Mouse (Mus musculus): ENCODE data around the gene Slc50a1. TPM values are rescaled to one million over a fixed set of nuclear protein-coding genes. Genes with fewer than 3 reads are reported as not detected.

Slc50a1 gene
- polyA plus RNA-seq, 1 experiment from 2014 or later = 44.5 TPM

- H3K9me3 ChIP-seq (replicated peaks) = no peaks in the 10 kb centered on the region
- no peaks in the 10 kb centered on the region for H3K27me3 ChIP-seq
- no peaks in the 10 kb centered on the region for H3K36me3 ChIP-seq
- 4% methylated on average over 9 of the region's 9 CpGs for WGBS
- no peak overlapping the region for H3K9ac ChIP-seq
- H3K4me1 ChIP-seq (replicated peaks) = 0 out of 2 replicates have a peak, but pooled peaks cover 2% of the 10 kb centered on the region
- H3K27ac ChIP-seq = no peak overlapping the region
- ATAC-seq (replicated peaks; ENCODE audit: insufficient number of reproducible peaks, insufficient read depth, low FRiP score, low read depth) = peak; percentile 84
- H3K4me3 ChIP-seq = no peak overlapping the region
- no peak overlapping the region for H3K4me2 ChIP-seq
Measured at GRCm38 (mm10) chr3:89308089-89308488, 37.7 kb upstream of the Slc50a1 start.

DNA sequence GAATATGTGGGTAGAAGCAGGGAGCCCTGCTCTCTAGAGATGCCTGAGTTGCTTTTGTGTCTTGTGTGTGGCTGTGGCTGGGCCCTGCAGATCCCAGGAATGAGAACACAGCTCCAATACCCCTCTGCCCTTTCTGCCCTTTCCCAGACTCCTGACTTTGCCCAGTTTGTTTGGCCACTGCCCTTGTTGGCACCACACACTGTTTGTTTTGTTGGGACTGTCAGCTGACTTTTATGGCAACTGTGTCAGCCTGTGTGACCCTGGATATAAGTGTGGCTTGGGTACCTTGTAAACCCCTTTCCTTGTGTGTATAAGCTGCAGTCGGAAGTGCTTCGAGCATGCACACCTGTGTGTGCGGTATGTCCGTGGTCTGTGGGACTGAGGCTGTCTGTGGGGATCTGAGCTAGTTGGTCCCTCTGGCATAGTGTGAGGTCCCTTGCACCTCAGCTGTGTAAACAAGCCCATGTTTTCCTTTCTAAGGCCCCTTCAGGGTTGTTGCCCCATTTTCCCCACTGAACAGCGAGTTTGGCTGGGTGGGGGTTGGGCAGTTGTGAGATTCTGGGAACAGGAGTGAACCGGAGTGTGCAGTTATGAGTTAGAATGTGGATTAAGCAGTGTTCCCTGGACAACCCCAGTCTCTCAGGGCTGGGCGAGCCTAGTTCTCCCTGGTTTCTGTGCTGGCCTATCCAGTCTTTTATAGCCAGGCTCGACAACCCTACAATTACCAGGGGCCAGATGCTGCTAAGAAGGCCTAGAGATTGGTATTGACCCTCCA, 35.4 kb upstream of the Slc50a1 start:
- Histone ChIP-seq H3K27ac (no peak overlapping the region), H3K4me1 (replicated peaks) (0 out of 2 replicates have a peak, but pooled peaks cover 2% of the 10 kb centered on the region), H3K4me2 (no peak overlapping the region), H3K36me3 (no peaks in the 10 kb centered on the region), H3K9me3 (replicated peaks) (no peaks in the 10 kb centered on the region), H3K4me3 (no peak overlapping the region), H3K27me3 (no peaks in the 10 kb centered on the region), H3K9ac (no peak overlapping the region)
- WGBS = 77% methylated on average over 8 of the region's 8 CpGs
- ATAC-seq (replicated peaks; ENCODE audit: insufficient number of reproducible peaks, insufficient read depth, low FRiP score, low read depth) = no peak

DNA sequence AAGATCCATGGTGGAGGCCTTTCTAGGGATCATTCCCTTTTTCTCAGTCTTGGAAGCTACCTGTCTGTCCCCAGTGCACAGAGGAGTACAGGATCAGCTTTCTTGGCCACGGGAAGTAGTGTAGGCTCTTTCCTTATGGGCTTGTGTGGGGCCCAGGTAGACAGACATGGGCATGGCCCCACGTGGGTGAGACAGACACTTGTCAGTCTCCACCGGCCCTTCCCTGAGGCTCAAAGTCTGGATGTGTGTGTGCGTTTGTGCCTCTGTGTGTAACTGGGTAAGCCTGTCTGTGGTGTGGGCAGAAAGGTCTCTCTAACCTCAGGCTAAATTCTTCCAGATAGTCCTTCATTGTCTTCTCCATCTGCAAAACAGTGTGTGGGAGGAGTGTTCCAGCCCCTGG, 34.7 kb upstream of the Slc50a1 start:
- peaks cover 2% of the 10 kb centered on the region; the same call in 1 of the 2 replicates for H3K4me1 ChIP-seq (replicated peaks)
- H3K36me3 ChIP-seq = no peaks in the 10 kb centered on the region
- no peak for ATAC-seq (replicated peaks; ENCODE audit: insufficient number of reproducible peaks, insufficient read depth, low FRiP score, low read depth)
- H3K9me3 ChIP-seq (replicated peaks) = no peaks in the 10 kb centered on the region
- H3K9ac ChIP-seq = no peak overlapping the region
- no peak overlapping the region for H3K27ac ChIP-seq
- no peaks in the 10 kb centered on the region for H3K27me3 ChIP-seq
- no peak overlapping the region for H3K4me3 ChIP-seq
- WGBS = 77% methylated on average over 4 of the region's 4 CpGs
- no peak overlapping the region for H3K4me2 ChIP-seq

GRCm38 (mm10) chr3:89304440-89304839, 34.1 kb upstream of the Slc50a1 start:
- H3K4me2 ChIP-seq = no peak overlapping the region
- H3K9ac ChIP-seq = no peak overlapping the region
- H3K4me1 ChIP-seq (replicated peaks) = peaks cover 9% of the 10 kb centered on the region
- WGBS = 58% methylated on average over 6 of the region's 6 CpGs
- H3K27ac ChIP-seq = no peak overlapping the region
- H3K4me3 ChIP-seq = no peak overlapping the region
- no peak for ATAC-seq (replicated peaks; ENCODE audit: insufficient number of reproducible peaks, insufficient read depth, low FRiP score, low read depth)
- H3K36me3 ChIP-seq = no peaks in the 10 kb centered on the region
- H3K9me3 ChIP-seq (replicated peaks) = no peaks in the 10 kb centered on the region
- H3K27me3 ChIP-seq = no peaks in the 10 kb centered on the region

DNA sequence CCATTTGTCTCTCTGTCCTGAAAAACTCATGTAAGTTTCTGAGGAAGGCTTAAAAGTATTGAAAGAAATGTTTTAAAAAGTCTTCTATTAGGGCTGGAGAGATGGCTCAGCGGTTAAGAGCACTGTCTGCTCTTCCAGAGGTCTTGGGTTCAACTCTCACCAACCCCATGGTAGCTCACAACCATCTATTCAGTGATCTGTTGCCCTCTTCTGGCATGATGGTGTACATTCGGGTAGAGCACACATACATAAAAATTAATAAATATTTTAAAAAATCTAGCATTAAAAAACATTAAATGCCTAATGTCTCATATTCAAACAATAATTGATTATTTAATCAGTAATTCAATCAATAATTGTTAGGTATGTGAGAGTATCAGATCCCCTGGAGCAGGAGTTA, 30.1 kb upstream of the Slc50a1 start:
- Histone ChIP-seq H3K4me1 (replicated peaks) (peaks cover 10% of the 10 kb centered on the region), H3K9ac (no peak overlapping the region), H3K4me3 (no peak overlapping the region), H3K36me3 (no peaks in the 10 kb centered on the region), H3K27ac (no peak overlapping the region), H3K27me3 (no peaks in the 10 kb centered on the region), H3K9me3 (replicated peaks) (no peaks in the 10 kb centered on the region), H3K4me2 (no peak overlapping the region)
- WGBS = 62% methylated on average over 2 of the region's 2 CpGs
- ATAC-seq (replicated peaks; ENCODE audit: insufficient number of reproducible peaks, insufficient read depth, low FRiP score, low read depth) = no peak

DNA sequence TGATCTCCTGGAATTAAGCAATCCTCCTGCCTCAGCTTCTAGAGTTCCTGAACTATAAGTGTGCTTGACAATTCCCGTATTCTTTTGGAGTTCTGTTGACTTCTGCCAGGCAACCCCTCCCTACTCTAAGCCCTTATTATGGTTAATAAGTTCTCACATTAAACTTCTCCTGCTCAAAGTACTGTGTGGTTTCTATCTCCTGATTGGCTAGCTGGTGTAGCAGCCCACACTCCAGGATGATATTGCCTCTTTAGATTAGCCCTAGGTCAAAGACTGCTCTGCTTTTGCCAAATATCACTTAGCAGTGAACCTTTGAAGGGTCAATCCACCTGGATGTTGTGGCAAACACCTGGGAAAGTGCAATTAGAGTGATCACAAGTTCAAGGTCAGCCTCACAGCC, 29.7 kb upstream of the Slc50a1 start:
- H3K27me3 ChIP-seq = no peaks in the 10 kb centered on the region
- WGBS = 40% methylated on average over 1 of the region's 1 CpGs
- H3K4me3 ChIP-seq = peak overlapping the region; percentile 42
- H3K4me2 ChIP-seq = peak overlapping the region; percentile 66
- no peak for ATAC-seq (replicated peaks; ENCODE audit: insufficient number of reproducible peaks, insufficient read depth, low FRiP score, low read depth)
- 0 out of 2 replicates have a peak overlapping the region, but pooled peaks have one; percentile 34 for H3K9ac ChIP-seq
- H3K27ac ChIP-seq = no peak overlapping the region
- H3K9me3 ChIP-seq (replicated peaks) = no peaks in the 10 kb centered on the region
- peaks cover 10% of the 10 kb centered on the region for H3K4me1 ChIP-seq (replicated peaks)
- no peaks in the 10 kb centered on the region for H3K36me3 ChIP-seq

DNA sequence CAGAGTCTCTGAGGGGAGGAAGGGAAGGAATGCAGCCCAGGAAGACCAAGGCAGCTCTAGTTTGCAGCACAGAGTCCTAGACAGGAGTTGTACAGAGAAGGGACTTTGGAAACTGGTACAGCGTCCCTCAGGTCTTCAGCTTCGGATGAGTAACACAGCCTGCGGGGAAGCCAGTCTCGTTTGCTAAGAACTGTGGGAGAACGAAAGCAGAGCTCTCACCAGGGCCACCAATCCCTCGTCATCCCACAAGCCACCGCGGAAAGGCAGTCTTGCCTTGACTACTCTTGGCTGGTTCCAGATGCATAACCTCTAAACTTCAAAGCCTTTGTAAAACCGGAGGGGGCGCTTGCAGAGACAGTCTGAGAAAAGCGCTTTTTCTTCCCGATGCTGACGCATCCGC, 29.1 kb upstream of the Slc50a1 start:
- no peak for ATAC-seq (replicated peaks; ENCODE audit: insufficient number of reproducible peaks, insufficient read depth, low FRiP score, low read depth)
- under 1% methylated on average over 14 of the region's 14 CpGs for WGBS

GRCm38 (mm10) chr3:89298908-89299307, 28.5 kb upstream of the Slc50a1 start:
- no peak overlapping the region for H3K9ac ChIP-seq
- H3K9me3 ChIP-seq (replicated peaks) = no peaks in the 10 kb centered on the region
- no peak overlapping the region for H3K4me3 ChIP-seq
- peak overlapping the region; percentile 66; the same call in 1 of the 2 replicates for H3K4me2 ChIP-seq
- no peak overlapping the region for H3K27ac ChIP-seq
- no peaks in the 10 kb centered on the region for H3K36me3 ChIP-seq
- peaks cover 10% of the 10 kb centered on the region for H3K4me1 ChIP-seq (replicated peaks)
- 80% methylated on average over 6 of the region's 6 CpGs for WGBS
- no peaks in the 10 kb centered on the region for H3K27me3 ChIP-seq
- no peak for ATAC-seq (replicated peaks; ENCODE audit: insufficient number of reproducible peaks, insufficient read depth, low FRiP score, low read depth)

More for the DNA sequence above, 29.1 kb upstream of the Slc50a1 start:
- Histone ChIP-seq H3K9me3 (replicated peaks) (no peaks in the 10 kb centered on the region), H3K27me3 (no peaks in the 10 kb centered on the region), H3K4me3 (peak overlapping the region; percentile 42), H3K9ac (peak overlapping the region; percentile 34; the same call in 1 of the 2 replicates), H3K4me2 (peak overlapping the region; percentile 66), H3K4me1 (replicated peaks) (peaks cover 10% of the 10 kb centered on the region), H3K36me3 (no peaks in the 10 kb centered on the region), H3K27ac (no peak overlapping the region)

DNA sequence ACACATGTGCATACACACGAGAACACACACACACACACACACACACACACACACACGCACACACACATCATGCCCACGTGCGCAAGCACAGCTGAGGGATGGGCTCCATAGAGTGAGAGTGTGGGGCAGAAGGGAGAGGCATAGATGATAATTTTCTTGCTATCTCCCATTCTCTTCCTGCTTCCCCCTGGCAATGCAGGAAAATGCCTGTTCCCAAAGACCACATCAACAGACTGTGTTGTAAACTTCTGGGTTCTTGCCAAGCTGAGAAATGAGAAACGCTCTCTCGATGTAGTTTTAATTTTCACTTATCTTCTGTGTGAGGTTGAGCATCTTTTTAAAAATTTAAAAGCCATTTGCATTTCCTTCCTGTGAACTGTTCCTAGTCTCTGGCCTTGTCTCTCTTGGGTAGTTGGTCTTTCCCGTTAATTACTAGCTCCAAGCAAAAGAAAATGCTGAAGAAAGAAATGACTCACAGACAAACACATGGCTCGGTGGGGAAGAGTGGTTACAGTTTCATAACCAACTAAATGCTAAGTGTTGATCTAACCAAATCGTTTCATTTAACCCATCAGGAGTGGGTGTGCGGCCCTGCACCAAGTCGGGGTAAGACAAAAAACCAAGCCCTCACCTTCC, 26.5 kb upstream of the Slc50a1 start:
- H3K9me3 ChIP-seq (replicated peaks) = no peaks in the 10 kb centered on the region
- ATAC-seq (replicated peaks; ENCODE audit: insufficient number of reproducible peaks, insufficient read depth, low FRiP score, low read depth) = no peak
- WGBS = 73% methylated on average over 11 of the region's 11 CpGs
- no peak overlapping the region for H3K27ac ChIP-seq
- no peak overlapping the region for H3K9ac ChIP-seq
- no peak overlapping the region for H3K4me2 ChIP-seq
- H3K4me3 ChIP-seq = no peak overlapping the region
- H3K4me1 ChIP-seq (replicated peaks) = peaks cover 10% of the 10 kb centered on the region
- H3K27me3 ChIP-seq = no peaks in the 10 kb centered on the region
- no peaks in the 10 kb centered on the region for H3K36me3 ChIP-seq

- Histone ChIP-seq H3K27ac (no peak overlapping the region), H3K4me1 (replicated peaks) (peaks cover 10% of the 10 kb centered on the region), H3K9me3 (replicated peaks) (no peaks in the 10 kb centered on the region), H3K9ac (no peak overlapping the region), H3K4me2 (no peak overlapping the region), H3K36me3 (no peaks in the 10 kb centered on the region), H3K27me3 (no peaks in the 10 kb centered on the region), H3K4me3 (no peak overlapping the region)
- 73% methylated on average over 8 of the region's 8 CpGs for WGBS
- no peak for ATAC-seq (replicated peaks; ENCODE audit: insufficient number of reproducible peaks, insufficient read depth, low FRiP score, low read depth)
Measured at GRCm38 (mm10) chr3:89295685-89296230, 25.4 kb upstream of the Slc50a1 start.

GRCm38 (mm10) chr3:89294195-89294594, 23.8 kb upstream of the Slc50a1 start:
- 74% methylated on average over 5 of the region's 5 CpGs for WGBS
- H3K9ac ChIP-seq = no peak overlapping the region
- no peaks in the 10 kb centered on the region for H3K27me3 ChIP-seq
- H3K4me1 ChIP-seq (replicated peaks) = 0 out of 2 replicates have a peak, but pooled peaks cover under 1% of the 10 kb centered on the region
- ATAC-seq (replicated peaks; ENCODE audit: insufficient number of reproducible peaks, insufficient read depth, low FRiP score, low read depth) = no peak
- H3K27ac ChIP-seq = no peak overlapping the region
- H3K36me3 ChIP-seq = no peaks in the 10 kb centered on the region
- H3K4me3 ChIP-seq = no peak overlapping the region
- no peaks in the 10 kb centered on the region for H3K9me3 ChIP-seq (replicated peaks)
- H3K4me2 ChIP-seq = no peak overlapping the region

All from heart, embryonic 15.5 days (tissue).